Mouse (Mus musculus) mesoderm, embryonic 11.5 days (tissue): ENCODE data around the gene Alg1.

Source experiments
- DNase-seq: peaks from one replicate; pipeline ENCODE4 v3.0.0-alpha.2; 2012; ENCODE audit warnings: low read depth, low spot score

Alg1 gene

GRCm38 (mm10) chr16:5232982-5233381 lies 439 bp upstream of the Alg1 start:
- no peak for DNase-seq

- DNase-seq = no peak
Observed at GRCm38 (mm10) chr16:5242355-5242754, 8.9 kb downstream of the Alg1 start.

GRCm38 (mm10) chr16:5242882-5243281 lies 9.5 kb downstream of the Alg1 start:
- no peak for DNase-seq

- peak; percentile 63 for DNase-seq
Observed at GRCm38 (mm10) chr16:5244411-5244810, 11.0 kb downstream of the Alg1 start.

GRCm38 (mm10) chr16:5250891-5251290 lies 17.5 kb downstream of the Alg1 start:
- no peak for DNase-seq

GRCm38 (mm10) chr16:5252260-5252659 lies 18.8 kb downstream of the Alg1 start:
- DNase-seq = no peak

GRCm38 (mm10) chr16:5254346-5255025 lies 21.1 kb downstream of the Alg1 start:
- DNase-seq = peak; percentile 91

GRCm38 (mm10) chr16:5255081-5255740 lies 21.8 kb downstream of the Alg1 start:
- peak; percentile 18 for DNase-seq

- peak; percentile 99 for DNase-seq
Observed at GRCm38 (mm10) chr16:5255779-5256496, 22.5 kb downstream of the Alg1 start, which contains the start of gene Eef2kmt. Eef2kmt (minus strand) TSS chr16:5255983.

GRCm38 (mm10) chr16:5263156-5263555 lies 29.7 kb downstream of the Alg1 start:
- peak; percentile 70 for DNase-seq

- no peak for DNase-seq
Observed at GRCm38 (mm10) chr16:5263926-5264325, 30.5 kb downstream of the Alg1 start.

GRCm38 (mm10) chr16:5271411-5272035 lies 38.1 kb downstream of the Alg1 start:
- DNase-seq = no peak

- no peak for DNase-seq
Observed at GRCm38 (mm10) chr16:5272371-5272770, 39.0 kb downstream of the Alg1 start.

- DNase-seq = no peak
Observed at GRCm38 (mm10) chr16:5279571-5280222, 46.3 kb downstream of the Alg1 start.

- DNase-seq = no peak
Observed at GRCm38 (mm10) chr16:5282686-5283085, 49.3 kb downstream of the Alg1 start.

GRCm38 (mm10) chr16:5285376-5285775 lies 52.0 kb downstream of the Alg1 start:
- DNase-seq = no peak
